In the genomic region with DNA sequence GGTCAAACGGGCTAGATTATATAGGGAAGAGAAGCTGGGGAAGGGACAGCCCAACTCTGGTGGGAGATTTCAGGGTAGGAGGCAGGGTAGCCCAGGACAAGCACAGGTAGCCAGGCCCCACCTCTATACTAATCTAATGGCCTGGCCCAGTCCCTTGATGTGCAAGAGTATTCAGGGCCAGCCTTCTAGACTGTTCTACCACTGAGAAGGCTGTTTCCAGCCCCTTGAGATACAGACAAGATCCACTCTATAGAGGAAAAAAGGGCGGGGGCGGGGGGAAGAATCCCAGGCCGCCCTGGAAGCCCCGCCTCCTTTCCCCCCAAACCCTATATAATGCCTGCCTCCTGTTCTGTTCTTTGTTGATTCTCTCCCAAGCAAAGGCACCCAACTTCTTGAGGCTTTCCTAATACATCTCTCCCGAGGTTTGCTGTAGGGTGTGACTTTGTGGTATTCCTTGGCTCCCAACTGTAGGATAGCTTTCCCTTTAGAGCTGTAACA, we compare ENCODE assay signal across 7 mouse cellular contexts. TPM values are rescaled to one million over a fixed set of nuclear protein-coding genes. Genes with fewer than 3 reads are reported as not detected.
DNase-seq lines count a peak whose midpoint lies in the region; ATAC-seq lines count a peak whose summit lies in the region.

No protein-coding gene starts in this region.

- WGBS in forebrain, embryonic 12.5 days, result 81% methylated on average over 6 of the region's 6 CpGs
- WGBS in limb, embryonic 13.5 days, result 71% methylated on average over 6 of the region's 6 CpGs
- 67% methylated on average over 6 of the region's 6 CpGs for WGBS in stomach, embryonic 16.5 days

- peaks cover 7% of the 10 kb centered on the region for H3K36me3 ChIP-seq in megakaryocyte, embryonic 14.5 days (replicated peaks; ENCODE audit: low read length)
- H3K36me3 ChIP-seq in forebrain, embryonic 12.5 days (replicated peaks), result peaks cover 14% of the 10 kb centered on the region; the same call in 1 of the 2 replicates
- H3K36me3 ChIP-seq in limb, embryonic 13.5 days, result peaks cover 18% of the 10 kb centered on the region
- H3K36me3 ChIP-seq in stomach, embryonic 16.5 days (ENCODE audit: control insufficient read depth, insufficient read depth, low read length), result no peaks in the 10 kb centered on the region; the same call in 1 of the 2 replicates

- peak overlapping the region; percentile 81 for H3K4me2 ChIP-seq in forebrain, embryonic 12.5 days
- H3K4me2 ChIP-seq in limb, embryonic 13.5 days (replicated peaks), result peak overlapping the region; percentile 60
- H3K4me2 ChIP-seq in stomach, embryonic 16.5 days (ENCODE audit: low read depth, low read length), result peak overlapping the region; percentile 65

- ATAC-seq in megakaryocyte, adult 5-6 weeks (ENCODE audit: poor library complexity, severe bottlenecking), result no peak
- no peak for ATAC-seq in forebrain, embryonic 12.5 days (ENCODE audit: low FRiP score)
- no peak for ATAC-seq in limb, embryonic 13.5 days (ENCODE audit: low FRiP score, low read depth)
- ATAC-seq in stomach, embryonic 16.5 days (ENCODE audit: insufficient read depth, low FRiP score), result no peak
- no peak for ATAC-seq in inflammation-experienced regulatory T-cells, adult 6 months

- peak overlapping the region; percentile 96 for H3K27ac ChIP-seq in forebrain, embryonic 12.5 days
- H3K27ac ChIP-seq in limb, embryonic 13.5 days, result peak overlapping the region; percentile 0; the same call in 1 of the 2 replicates
- peak overlapping the region; percentile 99; the same call in 1 of the 2 replicates for H3K27ac ChIP-seq in stomach, embryonic 16.5 days (ENCODE audit: low read length)

- H3K4me1 ChIP-seq in megakaryocyte, embryonic 14.5 days, result peaks cover 56% of the 10 kb centered on the region
- H3K4me1 ChIP-seq in forebrain, embryonic 12.5 days, result peaks cover 28% of the 10 kb centered on the region
- peaks cover 25% of the 10 kb centered on the region for H3K4me1 ChIP-seq in limb, embryonic 13.5 days
- peaks cover 18% of the 10 kb centered on the region for H3K4me1 ChIP-seq in stomach, embryonic 16.5 days (ENCODE audit: control insufficient read depth, insufficient read depth, low read length)

- peak overlapping the region; percentile 91 for H3K4me3 ChIP-seq in megakaryocyte, embryonic 14.5 days (replicated peaks)
- peak overlapping the region; percentile 49 for H3K4me3 ChIP-seq in forebrain, embryonic 12.5 days (replicated peaks)
- H3K4me3 ChIP-seq in limb, embryonic 13.5 days, result peak overlapping the region; percentile 62
- H3K4me3 ChIP-seq in stomach, embryonic 16.5 days (replicated peaks; ENCODE audit: low read length), result peak overlapping the region; percentile 80

- no peak for DNase-seq in ovary, postnatal 10 days (ENCODE audit: low spot score)

- H3K9me3 ChIP-seq in megakaryocyte, embryonic 14.5 days, result no peaks in the 10 kb centered on the region
- no peaks in the 10 kb centered on the region for H3K9me3 ChIP-seq in forebrain, embryonic 12.5 days
- H3K9me3 ChIP-seq in limb, embryonic 13.5 days, result no peaks in the 10 kb centered on the region
- H3K9me3 ChIP-seq in stomach, embryonic 16.5 days (replicated peaks; ENCODE audit: control insufficient read depth, low read length), result no peaks in the 10 kb centered on the region

- no peaks in the 10 kb centered on the region for H3K27me3 ChIP-seq in megakaryocyte, embryonic 14.5 days (replicated peaks)
- no peaks in the 10 kb centered on the region for H3K27me3 ChIP-seq in forebrain, embryonic 12.5 days
- H3K27me3 ChIP-seq in limb, embryonic 13.5 days, result no peaks in the 10 kb centered on the region
- H3K27me3 ChIP-seq in stomach, embryonic 16.5 days (ENCODE audit: control insufficient read depth, insufficient read depth, low read length), result no peaks in the 10 kb centered on the region

- peak overlapping the region; percentile 12; the same call in 1 of the 2 replicates for H3K9ac ChIP-seq in forebrain, embryonic 12.5 days
- peak overlapping the region; percentile 80; the same call in 1 of the 2 replicates for H3K9ac ChIP-seq in limb, embryonic 13.5 days
- H3K9ac ChIP-seq in stomach, embryonic 16.5 days (ENCODE audit: low read length), result peak overlapping the region; percentile 92

RNA-seq across cellular contexts. Expression of gene Zfp260, which starts 0.6 kb away (rescaled TPM):
- 0.26 TPM in 1 of 2 replicates, not detected in the other for polyA plus RNA-seq in megakaryocyte, embryonic 14.5 days (2012; ENCODE audit: insufficient read depth, low replicate concordance)
- total RNA-seq in megakaryocyte, adult 5-6 weeks (2015), result 26.0 and 29.6 TPM in 2 replicates
- 22.8 and 26.4 TPM in 2 replicates for total RNA-seq in megakaryocyte, adult 5-6 weeks (2017)
- polyA plus RNA-seq in forebrain, embryonic 12.5 days (2016; fragmentation: Nextera tagmentation; extraction: Ambion mirVana), result 129 TPM in 2 replicates
- polyA plus RNA-seq in limb, embryonic 13.5 days (2015; fragmentation: Nextera tagmentation; extraction: Ambion mirVana), result 147 and 154 TPM in 2 replicates
- 96.5 and 108 TPM in 2 replicates for polyA plus RNA-seq in stomach, embryonic 16.5 days (2015; fragmentation: Nextera tagmentation; extraction: Ambion mirVana)
- 10 to 100 TPM; 59.7 to 83.0 (median 70.5) TPM for polyA plus RNA-seq in inflammation-experienced regulatory T-cells, adult 6 months (2017; shearing (Covaris generic))

RNA-seq across cellular contexts. Expression of gene Zfp566, which starts 3.6 kb away (rescaled TPM):
- 0.37 TPM in 1 of 2 replicates, not detected in the other for polyA plus RNA-seq in megakaryocyte, embryonic 14.5 days (2012; ENCODE audit: insufficient read depth, low replicate concordance)
- total RNA-seq in megakaryocyte, adult 5-6 weeks (2015), result 2.7 and 3.5 TPM in 2 replicates
- total RNA-seq in megakaryocyte, adult 5-6 weeks (2017), result 0.85 and 1.9 TPM in 2 replicates
- polyA plus RNA-seq in forebrain, embryonic 12.5 days (2016; fragmentation: Nextera tagmentation; extraction: Ambion mirVana), result 13.5 and 16.2 TPM in 2 replicates
- polyA plus RNA-seq in limb, embryonic 13.5 days (2015; fragmentation: Nextera tagmentation; extraction: Ambion mirVana), result 18.8 and 20.6 TPM in 2 replicates
- polyA plus RNA-seq in stomach, embryonic 16.5 days (2015; fragmentation: Nextera tagmentation; extraction: Ambion mirVana), result 6.8 and 8.6 TPM in 2 replicates
- 10 to 100 TPM in 2 of 3 experiments, 1 to 10 TPM in 1; 7.2 to 14.5 (median 10.9) TPM for polyA plus RNA-seq in inflammation-experienced regulatory T-cells, adult 6 months (2017; shearing (Covaris generic))

RNA-seq across cellular contexts. Expression of gene Gm26920, which starts 3.8 kb away (rescaled TPM):
- polyA plus RNA-seq in megakaryocyte, embryonic 14.5 days (2012; ENCODE audit: insufficient read depth, low replicate concordance), result not detected in 2 replicates
- total RNA-seq in megakaryocyte, adult 5-6 weeks (2015), result 1.4 TPM in 1 of 2 replicates, not detected in the other
- total RNA-seq in megakaryocyte, adult 5-6 weeks (2017), result not detected in 2 replicates
- 2.7 and 6.9 TPM in 2 replicates for polyA plus RNA-seq in forebrain, embryonic 12.5 days (2016; fragmentation: Nextera tagmentation; extraction: Ambion mirVana)
- 2.3 and 3.3 TPM in 2 replicates for polyA plus RNA-seq in limb, embryonic 13.5 days (2015; fragmentation: Nextera tagmentation; extraction: Ambion mirVana)
- polyA plus RNA-seq in stomach, embryonic 16.5 days (2015; fragmentation: Nextera tagmentation; extraction: Ambion mirVana), result 0.70 and 0.87 TPM in 2 replicates
- polyA plus RNA-seq in inflammation-experienced regulatory T-cells, adult 6 months (2017; shearing (Covaris generic)), result 1 to 10 TPM in 2 of 3 experiments, under 1 TPM in 1; 0.87 to 3.9 (median 1.7) TPM

RNA-seq across cellular contexts. Expression of gene Zfp82, which starts 21.3 kb away (rescaled TPM):
- 0.21 TPM in 1 of 2 replicates, not detected in the other for polyA plus RNA-seq in megakaryocyte, embryonic 14.5 days (2012; ENCODE audit: insufficient read depth, low replicate concordance)
- 0.83 and 0.91 TPM in 2 replicates for total RNA-seq in megakaryocyte, adult 5-6 weeks (2015)
- total RNA-seq in megakaryocyte, adult 5-6 weeks (2017), result 3.0 and 3.2 TPM in 2 replicates
- polyA plus RNA-seq in forebrain, embryonic 12.5 days (2016; fragmentation: Nextera tagmentation; extraction: Ambion mirVana), result 4.7 and 8.9 TPM in 2 replicates
- 8.8 and 9.7 TPM in 2 replicates for polyA plus RNA-seq in limb, embryonic 13.5 days (2015; fragmentation: Nextera tagmentation; extraction: Ambion mirVana)
- polyA plus RNA-seq in stomach, embryonic 16.5 days (2015; fragmentation: Nextera tagmentation; extraction: Ambion mirVana), result 4.5 and 5.1 TPM in 2 replicates
- polyA plus RNA-seq in inflammation-experienced regulatory T-cells, adult 6 months (2017; shearing (Covaris generic)), result 10 to 100 TPM in 1 of 3 experiments, 1 to 10 TPM in 2; 4.6 to 10.9 (median 5.9) TPM

RNA-seq across cellular contexts. Expression of gene Zfp382, which starts 27.8 kb away (rescaled TPM):
- not detected in 2 replicates for polyA plus RNA-seq in megakaryocyte, embryonic 14.5 days (2012; ENCODE audit: insufficient read depth, low replicate concordance)
- 6.7 and 7.8 TPM in 2 replicates for total RNA-seq in megakaryocyte, adult 5-6 weeks (2015)
- 14.9 and 15.2 TPM in 2 replicates for total RNA-seq in megakaryocyte, adult 5-6 weeks (2017)
- 16.1 and 21.2 TPM in 2 replicates for polyA plus RNA-seq in forebrain, embryonic 12.5 days (2016; fragmentation: Nextera tagmentation; extraction: Ambion mirVana)
- polyA plus RNA-seq in limb, embryonic 13.5 days (2015; fragmentation: Nextera tagmentation; extraction: Ambion mirVana), result 13.8 and 14.6 TPM in 2 replicates
- 9.5 TPM in 2 replicates for polyA plus RNA-seq in stomach, embryonic 16.5 days (2015; fragmentation: Nextera tagmentation; extraction: Ambion mirVana)
- 10 to 100 TPM; 10.2 to 15.5 (median 15.1) TPM for polyA plus RNA-seq in inflammation-experienced regulatory T-cells, adult 6 months (2017; shearing (Covaris generic))

Comparison
In these comparisons a context has a peak if more than half of its experiments do, and no peak if none do; other contexts are left out.
1. H3K27ac ChIP-seq: peak in every context shown above with its lines; median percentile 99 in stomach, embryonic 16.5 days; 96 in forebrain, embryonic 12.5 days; 0 in limb, embryonic 13.5 days.
2. H3K9ac ChIP-seq: peak in every context shown above with its lines; median percentile 92 in stomach, embryonic 16.5 days; 80 in limb, embryonic 13.5 days; 12 in forebrain, embryonic 12.5 days.
3. RNA of gene Zfp260, which starts 0.6 kb away (polyA plus RNA-seq): 147 to 154 TPM in limb, embryonic 13.5 days, 129 TPM in forebrain, embryonic 12.5 days, 96.5 to 108 TPM in stomach, embryonic 16.5 days and 59.7 to 83.0 TPM in inflammation-experienced regulatory T-cells, adult 6 months; 0.26 TPM in megakaryocyte, embryonic 14.5 days; every median in the first group is over 10 times any median in the second.
4. Peak in every context shown above with its lines, with median percentiles within 50 percentile points of each other: H3K4me3 ChIP-seq and H3K4me2 ChIP-seq.